Mouse (Mus musculus): ENCODE measurements around the gene Pced1b.
"Not testable (repeated sequence)": the region's sequence is repeated elsewhere in the genome, so short reads cannot be mapped to it uniquely, and the experiment has no call there.

The Pced1b gene

DNA sequence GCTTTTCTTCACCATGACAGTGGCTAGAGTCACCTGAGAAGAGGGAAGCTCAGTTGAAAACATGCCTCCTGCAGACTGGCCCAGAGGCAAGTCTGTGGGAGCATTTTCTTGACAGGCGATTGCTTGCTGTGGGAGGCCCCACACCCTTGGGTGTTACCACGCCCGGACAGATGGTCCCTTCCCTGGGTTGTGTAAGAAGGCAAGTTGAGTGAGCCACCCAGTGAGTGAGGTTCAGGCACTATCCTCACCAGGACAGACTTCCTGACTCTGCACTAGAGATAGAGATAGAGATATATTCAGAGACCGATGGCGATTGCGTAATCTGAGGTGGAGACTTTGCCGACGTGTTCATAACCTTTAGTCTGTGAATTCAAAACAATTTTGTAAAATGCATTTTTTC is 96.0 kb downstream of the Pced1b start:
- DNase-seq = peak; percentile 34 to 41

- DNase-seq = no peak
Measured at GRCm38 (mm10) chr15:97343921-97344320, 97.0 kb downstream of the Pced1b start.

GRCm38 (mm10) chr15:97345110-97345509 is 98.2 kb downstream of the Pced1b start:
- no peak for DNase-seq

DNA sequence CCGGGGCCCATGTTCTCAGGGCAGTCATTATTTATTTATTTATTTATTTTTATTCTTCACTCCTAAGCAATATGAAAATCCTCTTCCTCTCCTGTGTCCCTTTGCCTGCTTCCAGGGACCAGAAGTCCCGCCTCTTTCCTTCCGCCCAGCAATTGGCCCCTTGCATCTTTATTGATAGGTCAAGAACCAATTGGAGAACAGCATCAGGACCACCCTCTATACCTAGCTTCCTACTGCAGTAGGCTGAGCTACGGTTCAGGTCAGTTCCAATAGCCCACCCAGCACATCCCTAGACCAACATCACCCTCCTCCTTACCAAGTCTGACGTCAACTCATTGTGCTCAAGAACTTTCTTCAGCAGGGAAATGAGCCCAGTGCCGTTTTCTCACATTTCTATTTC is 99.0 kb downstream of the Pced1b start:
- no peak for DNase-seq

- no peak for DNase-seq
Measured at GRCm38 (mm10) chr15:97346413-97346812, 99.5 kb downstream of the Pced1b start.

DNA sequence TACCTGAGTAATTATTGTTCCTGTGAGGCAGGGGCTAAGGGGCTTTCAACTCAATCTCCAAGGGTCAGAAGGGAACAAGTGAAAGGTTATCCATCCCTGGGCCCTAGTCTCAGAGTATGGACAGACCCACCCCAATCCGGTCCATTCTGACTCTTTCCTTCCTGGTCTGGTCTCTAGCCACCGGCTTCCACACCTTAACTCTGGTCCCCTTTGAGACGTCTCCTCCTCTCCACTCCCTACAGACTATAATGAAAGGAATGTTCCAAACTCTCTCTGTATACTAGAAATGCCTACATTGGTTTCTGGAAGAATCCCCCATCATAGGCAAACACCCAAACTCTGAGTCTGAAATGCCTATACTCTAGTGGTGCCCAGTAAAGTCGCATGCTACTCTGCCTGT is 100.0 kb downstream of the Pced1b start:
- DNase-seq = no peak

DNA sequence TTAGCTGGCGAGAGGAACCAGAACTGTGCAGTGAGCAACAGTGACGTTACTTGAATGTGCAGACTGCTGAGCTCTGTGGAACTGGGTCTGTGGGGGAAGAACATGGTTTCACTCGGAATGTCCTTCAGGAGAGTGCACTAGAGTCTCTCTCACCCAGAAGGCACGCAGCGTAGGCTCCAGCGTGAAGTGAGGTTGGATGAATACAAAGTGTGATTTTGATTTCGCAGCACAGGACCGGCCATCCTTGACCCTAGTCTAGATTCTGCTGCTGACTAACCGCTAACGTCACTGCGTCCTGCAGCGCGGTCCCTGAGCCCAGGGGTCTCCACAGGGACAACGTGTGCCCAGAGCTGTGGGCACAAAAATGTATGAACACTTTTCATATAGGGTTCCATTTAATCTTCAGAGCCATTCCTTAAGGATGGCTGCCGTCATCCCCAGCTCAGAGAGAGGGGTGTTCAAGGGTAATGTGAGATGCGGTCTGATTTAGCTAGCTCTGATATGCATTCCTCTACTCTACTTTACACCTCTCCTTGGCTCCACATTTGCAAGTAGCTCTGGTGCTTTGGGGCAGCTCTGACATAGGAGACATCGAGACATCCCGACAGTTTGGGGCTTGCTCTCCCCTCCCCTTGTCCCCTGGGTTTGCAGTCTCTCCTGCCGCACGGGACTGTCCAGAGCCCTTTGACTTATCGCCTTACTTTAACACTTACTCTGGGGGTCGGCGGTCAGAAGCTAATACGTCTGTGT is 101.8 kb downstream of the Pced1b start:
- no peak for DNase-seq

- DNase-seq = no peak
Measured at GRCm38 (mm10) chr15:97350528-97350927, 103.6 kb downstream of the Pced1b start.

DNA sequence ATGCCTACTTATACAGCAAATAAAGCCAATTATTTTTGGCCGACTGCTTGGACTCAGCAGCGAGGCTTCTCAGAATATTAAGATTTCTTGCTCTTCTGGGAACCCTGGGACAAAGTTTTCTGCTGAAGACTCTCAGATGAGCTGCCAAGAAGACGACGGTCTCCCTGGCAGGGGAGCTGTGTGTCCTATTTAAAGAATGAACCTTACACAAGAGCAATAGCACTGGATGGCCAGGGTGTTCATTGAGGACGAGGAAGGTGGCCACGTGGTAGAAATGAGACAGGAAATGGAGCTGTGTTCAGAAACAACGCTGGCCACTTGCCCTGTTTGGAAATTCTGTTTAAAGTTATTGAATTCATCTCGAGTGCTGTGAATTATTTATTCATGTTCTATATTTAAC is 104.1 kb downstream of the Pced1b start:
- peak; percentile 81 to 86 for DNase-seq

- no peak for DNase-seq
Measured at GRCm38 (mm10) chr15:97351681-97352080, 104.8 kb downstream of the Pced1b start.

- no peak for DNase-seq
Measured at GRCm38 (mm10) chr15:97355676-97356303, 108.9 kb downstream of the Pced1b start.

DNA sequence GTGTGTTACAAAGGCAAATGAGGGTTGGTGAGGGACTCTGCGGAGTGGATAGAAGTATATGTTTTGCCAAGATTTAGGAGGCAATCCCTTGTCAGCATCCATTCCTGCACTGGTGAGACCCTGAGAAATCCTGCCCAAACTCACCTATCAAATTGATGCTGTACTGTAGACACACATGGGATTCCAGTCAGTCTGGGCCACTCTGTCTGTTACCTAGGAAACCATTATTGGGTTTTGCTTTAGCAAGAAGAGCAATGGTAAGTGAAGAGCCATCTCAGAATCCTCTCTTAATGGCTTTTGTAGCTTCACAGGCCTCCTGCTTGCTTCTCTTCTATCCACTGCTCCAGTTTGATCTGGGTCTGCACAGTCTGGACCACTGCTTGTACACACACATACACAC is 110.1 kb downstream of the Pced1b start:
- DNase-seq = no peak

- DNase-seq = peak; percentile 44 to 49
Measured at GRCm38 (mm10) chr15:97360842-97361770, 114.2 kb downstream of the Pced1b start.

DNA sequence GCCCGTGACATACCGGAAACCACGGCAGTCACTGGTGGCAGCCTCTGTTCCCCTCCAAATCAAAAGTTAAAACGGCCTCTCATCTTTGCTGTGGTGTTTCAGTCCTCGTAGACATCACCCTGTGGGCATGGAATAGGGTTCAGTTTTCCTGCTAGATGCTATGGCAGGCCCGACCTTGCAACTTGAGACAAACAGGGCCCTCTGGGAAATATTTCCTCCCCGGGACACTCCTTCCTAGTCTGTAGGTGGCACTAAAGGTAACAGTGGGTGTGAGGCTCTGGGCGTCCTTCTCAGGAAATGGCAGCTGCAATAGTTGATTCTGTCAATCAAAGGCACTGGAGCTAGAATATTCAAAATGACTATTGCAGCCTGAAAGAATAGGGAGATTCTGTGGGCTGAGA is 114.9 kb downstream of the Pced1b start:
- DNase-seq = no peak

DNA sequence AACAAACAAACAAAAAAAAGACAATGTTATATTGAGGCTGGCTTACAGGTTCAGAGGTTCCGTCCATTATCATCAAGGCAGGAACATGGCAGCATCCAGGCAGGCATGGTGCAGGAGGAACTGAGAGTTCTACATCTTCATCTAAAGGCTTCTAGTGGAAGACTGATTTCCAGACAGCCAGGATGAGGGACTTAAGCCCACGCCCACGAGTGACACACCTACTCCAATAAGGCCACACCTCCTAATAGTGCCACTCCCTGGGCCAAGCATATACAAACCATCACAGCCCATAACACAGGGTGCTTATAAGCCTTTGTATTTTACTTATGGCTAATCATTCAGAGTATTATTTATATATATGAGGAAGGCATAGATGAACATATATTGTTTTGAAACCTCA is 117.4 kb downstream of the Pced1b start:
- not testable (repeated sequence) for DNase-seq

DNA sequence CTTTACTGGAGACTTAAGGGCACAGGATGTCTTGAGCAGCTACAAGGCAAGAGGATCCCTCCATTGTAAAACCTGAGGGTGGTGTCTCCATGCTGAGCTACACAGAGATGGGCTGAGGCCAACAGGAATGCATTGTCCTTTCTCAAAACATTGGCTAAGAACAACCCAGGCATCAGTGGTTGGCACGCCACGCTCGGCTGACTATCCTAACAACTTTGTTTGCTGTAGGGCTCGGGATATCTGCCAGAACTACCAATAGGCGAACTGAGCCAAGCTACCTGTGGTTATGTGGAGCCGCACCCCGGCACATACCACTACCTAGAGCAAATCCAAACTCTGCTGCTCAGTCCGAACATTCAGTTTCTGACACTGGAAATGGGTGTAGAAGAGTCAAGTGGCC is 118.1 kb downstream of the Pced1b start:
- DNase-seq = no peak

- no peak for DNase-seq
Measured at GRCm38 (mm10) chr15:97368035-97368608, 121.2 kb downstream of the Pced1b start.

GRCm38 (mm10) chr15:97368631-97369030 is 121.7 kb downstream of the Pced1b start:
- no peak for DNase-seq

- DNase-seq = no peak
Measured at GRCm38 (mm10) chr15:97369144-97369543, 122.2 kb downstream of the Pced1b start.

DNA sequence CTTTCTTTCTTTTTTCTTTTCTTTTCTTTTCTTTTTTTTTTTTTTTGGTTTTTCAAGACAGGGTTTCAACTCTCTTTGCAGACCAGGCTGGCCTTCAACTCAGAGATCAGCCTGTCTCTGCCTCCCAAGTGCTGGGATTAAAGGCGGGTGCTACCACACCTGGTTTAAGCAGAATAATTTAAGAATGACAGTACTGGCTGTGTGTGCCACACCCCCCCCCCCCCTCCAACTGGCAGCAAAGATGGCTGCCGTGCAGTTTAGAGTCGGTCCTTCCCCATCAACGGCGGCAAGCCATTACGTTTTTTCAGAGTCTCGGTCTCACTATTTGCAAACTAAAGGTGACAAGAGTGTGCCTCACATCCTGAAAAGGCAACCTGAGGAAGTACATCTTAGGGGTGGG is 124.0 kb downstream of the Pced1b start:
- no peak for DNase-seq

DNA sequence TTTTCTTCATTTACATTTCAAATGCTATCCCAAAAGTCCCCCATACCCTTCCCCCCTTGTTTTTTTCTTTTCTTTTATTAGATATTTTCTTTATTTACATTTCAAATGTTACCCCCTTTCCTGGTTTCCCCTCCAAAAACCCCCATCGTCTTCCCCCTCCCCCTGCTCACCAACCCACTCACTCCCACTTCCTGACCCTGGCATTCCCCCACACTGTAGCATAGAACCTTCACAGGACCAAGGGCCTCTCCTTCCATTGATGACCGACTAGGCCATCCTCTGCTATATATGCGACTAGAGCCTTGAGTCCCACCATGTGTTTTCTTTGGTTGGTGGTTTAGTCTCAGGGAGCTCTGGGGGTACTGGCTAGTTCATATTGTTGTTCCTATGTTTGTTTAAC is 125.1 kb downstream of the Pced1b start:
- DNase-seq = not testable (repeated sequence)

GRCm38 (mm10) chr15:97372611-97373131 is 125.8 kb downstream of the Pced1b start:
- no peak for DNase-seq
